Mouse (Mus musculus): Measurements from ENCODE around the gene Cdk8.

Gene Cdk8

DNA sequence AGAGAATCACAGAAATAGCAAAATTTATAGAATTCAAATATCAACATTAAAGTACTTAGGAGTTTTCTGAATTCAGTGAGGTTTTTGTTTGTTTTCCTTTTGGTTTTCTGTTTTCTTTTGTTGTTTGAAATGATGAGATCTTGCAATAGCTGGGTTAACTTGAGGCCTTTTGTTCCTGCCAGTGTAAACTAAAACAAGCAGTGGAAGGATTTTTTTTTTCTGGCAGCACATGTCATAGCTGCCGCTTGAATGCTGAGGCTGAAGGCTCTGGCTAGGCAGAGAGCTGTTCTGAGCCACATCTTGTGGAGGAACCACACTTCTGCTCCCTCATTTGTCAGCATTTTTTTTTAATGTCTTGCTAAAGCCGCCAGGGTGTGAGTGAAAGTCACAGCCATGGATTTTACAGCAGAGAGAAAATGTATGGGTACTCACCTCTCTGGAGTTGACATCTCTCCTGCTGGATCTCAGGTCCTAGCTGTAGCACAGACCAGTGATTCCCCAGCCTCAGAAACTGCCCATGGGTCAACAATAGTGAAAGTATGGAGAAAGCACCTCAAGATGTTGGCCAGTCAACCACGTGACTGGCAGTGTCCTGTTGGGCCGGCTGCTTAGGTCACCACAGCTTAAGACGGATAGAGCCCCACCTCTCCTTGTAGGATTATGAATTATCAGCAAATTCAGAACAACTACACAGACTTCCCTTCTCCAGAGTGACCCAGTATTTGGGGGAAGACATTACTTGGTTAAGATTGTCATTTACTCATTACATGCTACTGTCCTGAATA, 62.1 kb downstream of the Cdk8 start:
- CTCF ChIA-PET = no interaction called here
- POLR2A ChIA-PET = interaction anchor here in 2 of 4 experiments (0.8 kb wide), 2 partner anchors 10 to 39 kb away, joined by 3 read pairs; no protein-coding TSS in a partner anchor

DNA sequence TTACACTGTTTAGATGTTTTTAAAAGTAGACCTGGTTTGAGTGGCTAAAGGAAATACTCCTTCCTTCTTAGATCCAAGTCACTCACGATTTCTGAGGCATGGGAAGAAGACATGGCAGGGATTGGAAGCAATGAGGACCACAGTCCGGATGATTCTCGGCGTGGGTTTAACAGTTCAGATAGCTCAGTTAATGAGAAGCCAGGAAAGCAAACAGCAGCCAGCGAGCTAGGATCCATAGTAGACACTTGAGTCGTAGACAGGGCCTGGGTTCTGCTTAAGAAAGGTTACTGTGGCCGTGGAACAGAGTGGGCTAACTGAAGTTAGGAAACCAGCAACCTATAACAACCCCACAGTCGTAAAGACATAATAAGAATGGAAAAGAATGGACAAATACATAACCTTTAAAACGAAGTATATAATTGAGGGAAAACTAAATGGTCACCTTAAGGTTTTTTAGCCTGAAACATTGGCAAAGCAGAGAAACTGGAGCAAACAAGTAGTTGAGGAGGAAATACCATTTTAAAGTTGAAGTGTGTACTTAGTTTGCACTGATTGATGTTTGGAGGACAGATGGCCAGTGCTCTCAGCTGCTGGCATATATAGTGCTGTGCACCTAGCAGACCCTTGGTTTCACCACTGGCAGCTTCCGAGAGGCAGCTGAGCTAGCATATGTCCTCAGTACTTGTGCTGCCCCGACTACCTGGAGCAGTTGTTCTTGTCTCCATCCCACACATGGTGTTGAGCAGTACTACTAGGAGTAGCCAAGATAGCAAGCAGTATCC, 63.1 kb downstream of the Cdk8 start:
- CTCF ChIA-PET = no interaction called here
- POLR2A ChIA-PET = no interaction called here

DNA sequence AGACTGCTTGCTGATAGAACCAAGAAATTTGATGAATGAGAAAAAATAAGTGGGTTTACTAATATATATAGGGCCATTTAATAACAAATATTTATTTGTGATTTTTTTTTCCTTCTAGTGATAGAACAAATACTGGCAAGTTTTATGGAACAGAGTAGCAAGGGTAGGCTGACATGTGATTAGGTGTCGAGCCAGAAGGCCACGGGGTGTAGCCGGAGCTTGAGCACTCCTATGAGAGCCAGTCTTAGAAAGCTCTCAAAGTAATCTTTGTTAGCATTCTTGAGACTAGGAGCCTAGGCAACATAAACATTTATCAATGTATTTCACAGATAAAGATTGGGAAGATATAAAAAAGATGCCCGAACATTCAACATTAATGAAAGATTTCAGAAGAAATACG, 63.8 kb downstream of the Cdk8 start:
- ChIA-PET POLR2A (no interaction called here), CTCF (no interaction called here)

DNA sequence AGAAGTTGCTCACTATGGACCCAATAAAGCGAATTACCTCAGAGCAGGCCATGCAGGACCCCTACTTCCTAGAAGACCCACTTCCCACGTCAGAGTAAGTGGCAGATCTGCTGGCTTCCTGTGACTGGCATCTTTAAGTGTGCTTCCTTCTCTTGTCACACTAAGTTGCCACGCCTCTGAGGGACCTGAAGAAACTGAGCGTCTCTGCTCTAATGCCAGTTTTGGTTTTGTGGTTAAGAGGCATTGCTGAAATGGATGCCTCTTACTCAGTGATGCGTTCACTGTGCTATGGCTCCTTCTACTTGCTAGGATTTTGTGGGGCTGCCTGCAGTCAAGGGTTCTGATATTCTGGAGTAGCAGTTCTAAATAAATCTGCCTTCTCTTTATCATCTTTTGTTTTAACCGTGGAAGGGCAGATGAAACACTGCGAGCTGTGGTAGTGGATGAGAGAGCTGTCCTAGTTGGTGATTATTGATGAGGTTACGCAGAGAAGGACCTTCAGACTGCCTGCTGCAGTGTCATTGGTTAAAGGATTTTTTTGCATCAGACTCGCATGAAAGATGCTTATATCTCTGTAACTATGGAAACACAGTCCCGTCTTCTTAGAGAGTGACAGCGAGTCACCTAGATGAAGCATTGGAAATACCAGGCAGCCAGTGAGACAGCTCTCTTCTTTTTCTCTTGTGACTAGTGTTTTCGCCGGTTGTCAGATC, 67.9 kb downstream of the Cdk8 start:
- POLR2A ChIA-PET = no interaction called here
- CTCF ChIA-PET = no interaction called here

DNA sequence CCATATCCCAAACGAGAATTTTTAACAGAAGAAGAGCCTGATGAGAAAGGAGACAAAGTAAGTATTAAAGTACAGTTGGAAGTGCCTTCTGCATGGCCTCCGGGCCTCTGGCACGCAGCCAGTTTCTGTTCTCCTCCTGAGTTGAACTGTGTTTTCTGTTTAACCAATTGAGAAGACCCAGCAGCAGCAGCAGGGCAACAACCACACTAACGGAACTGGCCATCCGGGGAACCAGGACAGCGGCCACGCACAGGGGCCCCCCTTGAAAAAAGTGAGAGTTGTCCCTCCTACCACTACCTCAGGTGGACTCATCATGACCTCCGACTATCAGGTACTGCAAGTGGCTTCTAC, 68.5 kb downstream of the Cdk8 start:
- ChIA-PET CTCF (no interaction called here), POLR2A (no interaction called here)

DNA sequence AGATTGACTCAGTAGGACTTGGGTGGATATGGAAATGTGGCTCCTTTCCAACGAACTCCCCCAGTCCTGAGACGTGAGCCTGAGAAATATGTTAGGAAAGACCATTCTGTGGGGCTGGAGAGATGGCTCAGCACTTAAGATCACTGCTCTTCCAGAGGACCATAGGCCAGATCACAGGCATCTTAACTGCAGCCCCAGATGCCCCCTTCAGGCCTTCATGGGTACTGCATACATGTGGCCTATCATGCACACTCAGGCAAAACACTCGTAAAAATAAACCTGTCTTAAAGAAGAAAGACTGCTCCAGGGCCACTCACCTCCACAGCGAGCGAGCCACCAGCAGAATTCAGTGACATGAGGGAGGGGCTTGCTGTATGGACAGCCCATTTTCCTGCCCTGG, 72.4 kb downstream of the Cdk8 start:
- CTCF ChIA-PET = interaction anchor here in 2 of 4 experiments (0.6 to 1.5 kb wide), 4 partner anchors 12 to 1605 kb away, joined by 3 to 4 read pairs (median 3); no protein-coding TSS in a partner anchor
- POLR2A ChIA-PET = interaction anchor here in 3 of 4 experiments (0.6 to 1.2 kb wide), 3 partner anchors 10 to 1146 kb away, joined by 3 to 4 read pairs (median 3); no protein-coding TSS in a partner anchor

DNA sequence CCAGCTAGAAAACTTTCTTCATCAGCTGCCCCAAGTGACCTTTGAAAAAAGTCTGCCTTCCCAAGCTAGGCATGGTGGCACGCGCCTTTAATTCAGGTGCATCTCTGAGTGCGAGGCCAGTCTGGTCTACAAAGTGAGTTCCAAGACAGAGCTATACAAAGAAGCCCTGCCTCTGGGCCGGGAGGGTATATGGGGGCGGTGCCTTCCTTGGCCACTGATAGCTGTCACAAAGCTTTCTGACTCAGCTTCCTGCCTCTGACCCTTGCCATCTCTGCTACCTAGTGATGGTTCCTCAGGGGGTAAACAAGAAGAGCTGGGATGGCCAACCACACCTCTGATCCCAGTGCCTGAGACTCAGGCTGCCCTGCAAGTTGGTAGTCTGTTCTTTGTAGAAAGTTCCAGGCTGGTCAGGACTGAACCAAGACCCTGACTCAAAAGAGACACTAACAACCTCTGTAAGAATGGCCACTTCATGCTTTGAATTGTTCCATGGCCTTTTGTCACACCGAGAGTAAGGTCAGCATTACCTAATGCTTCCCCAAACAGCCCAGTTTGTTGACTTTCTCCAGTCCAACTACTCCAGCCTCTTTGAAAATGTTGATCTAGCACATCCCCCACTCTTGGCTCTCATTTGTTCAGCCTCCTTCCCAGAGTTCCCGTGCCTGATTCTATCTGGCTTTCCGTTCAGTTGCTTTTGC, 76.2 kb downstream of the Cdk8 start:
- ChIA-PET CTCF (interaction anchor here in 2 of 4 experiments (0.6 kb wide), 2 partner anchors 9 to 24 kb away, joined by 3 to 4 read pairs; no protein-coding TSS in a partner anchor), POLR2A (no interaction called here)

DNA sequence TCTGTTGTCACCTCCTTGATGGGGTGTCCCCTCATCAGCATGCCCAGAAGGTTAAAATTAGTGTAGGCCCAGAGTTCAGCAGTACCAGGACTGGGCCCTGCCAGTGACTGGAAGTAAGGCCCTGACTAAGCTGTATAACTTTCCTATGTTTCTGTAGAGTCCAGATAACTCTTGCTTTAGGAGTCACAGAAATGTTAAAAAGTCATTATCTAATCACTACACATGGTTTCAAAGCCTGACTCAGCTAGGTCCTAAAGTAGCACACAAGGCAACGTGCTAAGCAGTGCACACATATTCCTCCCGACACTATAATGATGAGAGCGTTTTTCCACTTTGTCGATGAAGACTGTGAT, 76.7 kb downstream of the Cdk8 start:
- ChIA-PET POLR2A (interaction anchor here in 1 of 4 experiments (0.7 kb wide), 1 partner anchor 1095 kb away, joined by 3 read pairs; no protein-coding TSS in a partner anchor), CTCF (interaction anchor here in 2 of 4 experiments (0.6 kb wide), 2 partner anchors 8 to 23 kb away, joined by 3 to 4 read pairs; no protein-coding TSS in a partner anchor)

DNA sequence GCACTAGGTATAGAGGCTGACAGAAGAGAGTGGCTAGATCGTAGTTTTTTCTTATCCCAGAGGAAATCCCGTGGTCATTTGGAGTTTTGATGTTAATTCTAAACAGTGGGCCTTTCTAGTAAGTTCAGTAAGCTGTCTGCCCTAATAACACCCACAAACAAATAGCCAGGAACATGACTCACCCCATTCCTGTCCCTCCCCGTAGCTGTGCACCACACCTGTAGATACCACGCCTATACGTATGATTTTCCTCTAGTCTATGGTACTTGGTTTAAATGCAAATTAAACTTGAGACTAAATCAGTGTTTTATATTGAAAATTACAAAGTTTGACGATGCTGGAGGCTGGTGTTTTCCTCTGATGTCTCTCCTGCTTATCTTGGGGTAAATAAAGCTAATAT, 83.5 kb downstream of the Cdk8 start:
- CTCF ChIA-PET = no interaction called here

DNA sequence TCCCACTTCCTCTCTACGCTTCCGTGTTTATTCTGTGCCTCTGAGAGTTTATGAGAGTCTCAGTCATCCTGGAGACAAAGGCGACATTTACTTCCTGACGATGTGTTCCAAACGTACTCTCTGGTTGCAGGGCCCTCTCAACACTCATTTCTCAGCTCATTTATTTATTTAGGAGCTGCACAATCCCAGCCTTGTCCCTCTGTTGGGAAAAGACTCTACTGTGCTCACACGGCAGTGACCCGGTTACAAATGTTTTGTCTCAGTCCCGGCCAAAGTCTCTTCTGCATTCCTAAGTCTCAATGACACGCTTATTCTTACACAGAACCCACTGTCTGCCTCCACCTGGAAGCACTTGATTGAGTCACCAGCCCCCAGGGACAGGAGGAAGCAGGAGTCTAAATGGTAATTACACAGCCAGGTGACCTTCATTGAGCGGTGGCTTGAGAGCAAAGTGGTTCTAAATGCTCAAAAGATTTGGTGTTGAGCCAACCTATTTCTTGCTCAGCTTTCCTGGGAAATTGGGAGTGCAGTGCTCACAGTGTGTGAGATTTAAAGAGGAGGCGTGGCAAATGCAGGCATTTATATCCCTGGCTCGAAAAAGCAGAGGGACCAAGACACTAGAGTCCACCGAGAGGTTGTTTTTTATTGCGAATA, 84.4 kb downstream of the Cdk8 start:
- ChIA-PET POLR2A (interaction anchor here in 1 of 4 experiments (0.8 kb wide), 1 partner anchor 19 kb away, joined by 3 read pairs; no protein-coding TSS in a partner anchor), CTCF (interaction anchor here in 1 of 4 experiments (0.6 kb wide), 1 partner anchor 8 kb away, joined by 3 read pairs; no protein-coding TSS in a partner anchor)

More for the DNA sequence above, 83.5 kb downstream of the Cdk8 start:
- POLR2A ChIA-PET = interaction anchor here in 1 of 4 experiments (0.8 kb wide), 1 partner anchor 19 kb away, joined by 3 read pairs; no protein-coding TSS in a partner anchor

DNA sequence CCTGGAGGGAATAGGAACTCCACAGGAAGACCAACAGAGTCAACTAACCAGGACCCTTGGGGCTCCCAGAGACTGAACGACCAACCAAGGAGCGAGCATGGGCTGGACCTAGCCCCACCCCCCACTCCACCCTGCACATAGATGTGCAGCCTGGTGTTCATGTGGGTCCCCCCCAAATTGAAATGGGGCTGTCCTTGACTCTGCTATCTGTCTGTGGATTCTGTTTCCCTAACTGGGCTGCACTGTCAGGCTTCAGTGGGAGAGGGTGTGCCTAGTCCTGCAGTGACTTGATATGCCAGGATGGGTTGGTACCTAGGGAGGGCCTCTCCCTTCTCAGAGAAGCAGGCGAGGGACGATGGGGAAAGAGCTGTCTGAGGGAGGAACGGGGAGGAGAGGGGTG, 85.3 kb downstream of the Cdk8 start:
- POLR2A ChIA-PET = no interaction called here
- CTCF ChIA-PET = interaction anchor here in 1 of 4 experiments (0.6 kb wide), 1 partner anchor 9 kb away, joined by 3 read pairs; no protein-coding TSS in a partner anchor

DNA sequence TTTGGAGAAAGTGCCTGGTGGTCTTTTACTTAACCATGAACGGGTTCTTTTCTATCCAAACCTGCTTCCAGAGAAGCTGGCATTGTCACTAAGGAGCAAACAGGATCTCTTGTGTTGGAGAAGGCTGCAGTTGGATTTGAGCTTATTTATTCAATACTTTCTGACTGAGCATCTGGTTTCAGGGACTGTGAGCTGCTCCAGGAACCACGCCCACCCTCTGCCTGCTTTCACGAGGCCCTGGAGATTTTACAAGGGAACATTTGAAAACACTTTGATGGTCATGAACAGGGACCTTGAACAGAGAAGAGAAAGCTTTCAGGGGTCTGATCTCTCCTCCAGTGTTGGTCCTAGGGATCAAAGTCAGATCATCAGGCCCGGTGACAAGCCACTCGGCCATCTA, 87.0 kb downstream of the Cdk8 start:
- ChIA-PET POLR2A (interaction anchor here in 1 of 4 experiments (0.8 to 1.2 kb wide), 3 partner anchors 8 to 17 kb away, joined by 3 read pairs; no protein-coding TSS in a partner anchor), CTCF (interaction anchor here in 3 of 4 experiments (0.7 to 1.4 kb wide), 3 partner anchors 14 to 17 kb away, joined by 3 read pairs; no protein-coding TSS in a partner anchor)

DNA sequence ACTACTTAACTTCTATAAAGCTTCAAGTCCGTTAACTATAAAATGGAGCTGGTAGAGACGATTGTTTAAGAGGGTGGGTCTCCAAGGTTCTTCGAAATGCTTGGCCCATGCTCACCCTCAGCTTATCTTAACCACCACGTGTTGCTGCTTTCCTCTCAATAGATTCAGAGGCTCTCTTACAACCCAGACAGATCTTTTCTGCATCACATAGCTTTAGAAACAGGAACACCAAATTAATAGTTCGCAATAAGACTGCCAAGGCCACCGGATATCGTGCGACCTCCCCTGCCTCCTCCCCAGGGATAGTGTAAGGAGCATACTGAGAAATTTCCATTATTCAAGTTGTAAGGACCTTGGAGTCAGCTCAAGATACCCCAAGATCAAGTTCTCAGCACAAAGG, 87.4 kb downstream of the Cdk8 start:
- CTCF ChIA-PET = interaction anchor here in 2 of 4 experiments (0.7 to 1.4 kb wide), 2 partner anchors 15 to 18 kb away, joined by 3 read pairs; no protein-coding TSS in a partner anchor
- POLR2A ChIA-PET = interaction anchor here in 1 of 4 experiments (1.2 kb wide), 1 partner anchor 10 kb away, joined by 3 read pairs; no protein-coding TSS in a partner anchor

DNA sequence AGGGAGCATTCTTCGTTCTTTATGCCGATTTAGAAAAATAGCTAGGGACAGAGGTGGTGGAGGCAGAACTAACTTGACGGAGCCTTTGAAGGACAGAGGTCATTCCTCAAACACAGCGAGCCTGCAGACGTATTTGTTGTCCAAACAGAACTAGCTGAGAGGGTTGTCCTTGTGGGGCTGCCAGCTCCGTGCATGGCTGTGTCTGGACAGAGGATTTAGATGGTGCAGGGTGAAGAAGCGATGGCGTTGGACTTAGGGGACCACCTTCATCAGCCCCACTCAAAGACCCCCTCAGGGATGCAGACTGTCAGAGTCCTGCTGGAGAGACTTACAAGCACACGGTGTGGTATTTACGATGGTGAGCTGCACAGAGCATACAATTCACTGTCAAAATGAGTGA, 97.9 kb downstream of the Cdk8 start:
- POLR2A ChIA-PET = interaction anchor here in 1 of 4 experiments (1.0 kb wide), 1 partner anchor 8 kb away, joined by 3 read pairs; no protein-coding TSS in a partner anchor
- CTCF ChIA-PET = no interaction called here

DNA sequence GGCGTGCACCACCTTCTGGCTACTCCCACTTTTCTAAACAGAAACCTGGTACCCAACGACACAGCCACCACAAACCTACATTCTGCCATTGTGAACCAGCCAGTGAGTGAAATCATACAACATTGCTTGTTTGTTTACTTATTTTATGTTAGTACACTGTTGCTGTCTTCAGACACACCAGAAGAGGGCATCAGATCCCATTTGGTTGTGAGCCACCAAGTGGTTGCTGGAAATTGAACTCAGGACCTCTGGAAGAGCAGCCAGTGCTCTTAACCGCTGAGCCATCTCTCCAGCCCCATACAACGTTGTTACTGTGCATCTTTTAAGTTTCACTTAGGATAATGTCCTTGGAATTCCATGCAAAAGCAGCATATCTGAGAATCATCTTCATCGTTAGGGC, 98.5 kb downstream of the Cdk8 start:
- ChIA-PET CTCF (interaction anchor here in 1 of 4 experiments (1.6 kb wide), 1 partner anchor 10 kb away, joined by 3 read pairs; no protein-coding TSS in a partner anchor), POLR2A (no interaction called here)

DNA sequence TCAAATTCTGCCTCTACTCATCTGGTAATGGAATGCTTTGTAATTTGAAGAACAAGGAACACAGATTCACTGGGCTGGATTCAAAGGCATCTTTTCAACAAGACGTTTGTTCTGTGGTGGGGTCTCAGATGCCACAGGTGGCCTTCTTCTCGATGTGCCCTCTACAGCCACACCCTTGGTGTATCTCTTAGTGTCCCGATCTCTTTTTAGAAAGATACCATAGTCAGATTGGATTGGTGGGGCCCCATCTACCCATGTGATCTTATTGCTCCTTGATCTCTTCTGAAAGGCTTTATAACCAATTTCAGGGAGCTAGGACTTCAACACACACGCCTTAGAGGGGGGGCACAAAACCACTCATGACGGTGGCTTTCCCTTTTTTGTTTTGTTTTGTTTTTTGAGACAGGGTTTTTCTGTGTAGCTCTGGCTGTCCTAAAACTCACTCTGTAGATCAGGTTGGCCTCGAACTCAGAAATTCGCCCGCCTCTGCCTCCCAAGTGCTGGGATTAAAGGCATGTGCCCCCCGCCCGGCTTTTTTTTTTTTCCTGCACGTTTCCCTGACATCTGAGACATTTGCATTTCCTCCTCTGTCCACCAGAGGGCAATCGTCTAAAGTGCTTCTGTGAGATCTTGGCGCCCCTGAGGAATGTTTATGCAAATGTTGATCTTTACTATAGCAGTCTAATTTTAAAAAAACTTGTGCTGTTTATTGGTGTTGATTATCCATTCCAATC, 99.2 kb downstream of the Cdk8 start:
- CTCF ChIA-PET = interaction anchor here in 2 of 4 experiments (0.6 to 1.6 kb wide), 2 partner anchors 10 to 23 kb away, joined by 3 to 4 read pairs; no protein-coding TSS in a partner anchor
- POLR2A ChIA-PET = no interaction called here

DNA sequence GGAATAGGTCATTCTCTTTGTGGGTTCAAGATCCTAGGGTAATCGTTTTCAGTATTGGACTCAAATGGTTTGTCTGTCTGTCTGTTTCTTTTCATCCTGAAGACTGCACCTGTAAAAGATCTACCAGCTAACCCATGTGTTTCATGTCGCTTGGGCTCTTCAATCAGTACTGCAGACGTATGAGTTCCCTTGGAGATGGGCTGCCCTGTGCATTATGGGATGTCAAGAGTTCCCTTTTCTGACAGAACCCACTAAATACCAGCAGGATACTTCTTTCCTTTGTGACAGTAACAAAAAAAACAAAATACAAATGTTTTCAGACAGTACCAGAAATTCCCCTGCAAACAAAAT, 99.7 kb downstream of the Cdk8 start:
- CTCF ChIA-PET = interaction anchor here in 3 of 4 experiments (0.6 to 1.6 kb wide), 3 partner anchors 9 to 28 kb away, joined by 3 to 4 read pairs (median 3); no protein-coding TSS in a partner anchor
- POLR2A ChIA-PET = no interaction called here
